Mouse (Mus musculus) gastrocnemius, postnatal 25 days (tissue): ENCODE measurements around the gene Hadhb. TPM values are rescaled to one million over a fixed set of nuclear protein-coding genes. Genes with fewer than 3 reads are reported as not detected.

Experiments
- DNase-seq: peaks from one replicate; pipeline ENCODE4 v3.0.0; 2022
- microRNA-seq, 2 experiments: library from miRNA; unstranded; fragments of <30 nt; microRNA quantifications; one replicate each; pipeline ENCODE4 v1.2.0; 2021; ENCODE audit warnings: borderline replicate concordance in 2 of 2
- total RNA-seq, 2 experiments: library from RNA; stranded (reverse); gene quantifications; 1 replicate in 1 of 2; 2 replicates in 1 of 2; pipeline ENCODE4 v1.2.3; 2021

Hadhb gene
- total RNA-seq, 2 experiments from 2014 or later, result 301 to 366 TPM

DNA sequence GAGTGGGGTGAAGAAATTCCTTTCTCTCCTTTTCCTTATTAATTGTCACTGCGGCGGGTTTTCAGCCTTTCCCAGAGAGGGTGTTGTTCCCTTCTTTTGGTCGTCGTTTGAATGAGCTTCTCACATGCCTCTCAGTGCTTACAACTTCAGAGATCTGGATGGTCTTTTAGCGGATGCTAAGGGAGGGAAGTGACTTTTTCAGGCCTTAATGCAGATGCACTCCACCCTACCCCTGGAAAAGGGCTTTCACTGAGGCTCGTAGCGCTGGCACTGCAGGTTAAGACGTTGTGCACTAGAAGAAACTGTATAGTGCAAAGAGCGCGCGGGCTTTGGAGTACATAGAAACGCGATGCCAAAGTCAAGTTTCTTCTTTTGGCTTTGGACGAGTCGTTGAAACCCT, 78.0 kb downstream of the Hadhb start:
- no peak for DNase-seq

DNA sequence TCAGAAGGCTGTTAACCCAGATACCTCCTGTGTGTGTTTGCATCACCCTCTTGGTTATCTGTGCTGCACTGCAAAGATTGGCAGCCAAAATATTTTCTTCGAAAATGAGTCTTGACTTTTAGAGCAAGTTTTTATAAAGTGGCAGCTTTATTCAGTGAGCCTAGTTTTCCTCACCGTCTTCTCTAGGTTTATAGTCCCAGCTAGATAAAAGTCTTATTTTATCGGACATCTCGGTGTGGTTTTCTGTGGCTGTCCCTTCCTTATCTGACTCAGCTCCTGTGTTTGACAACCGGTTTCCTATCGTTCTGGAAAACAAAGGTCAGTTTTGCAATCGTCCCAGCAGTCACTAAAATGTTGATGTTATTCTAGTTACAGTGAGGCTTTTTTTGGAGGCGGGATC, 78.9 kb downstream of the Hadhb start:
- no peak for DNase-seq

Small RNA genes lying within 50 kb of the gene (microRNA-seq; reads per million reads assigned to microRNA genes)
- 1.5 to 1.6 reads per million in 2 experiments for gene Mir1960

Other genes with a start within 250 kb of the Hadhb start
- gene Il6, start 142.1 kb upstream of the Hadhb start, total RNA-seq, result not detected
- gene Tyms, start 81.6 kb upstream of the Hadhb start, total RNA-seq, result 1 to 10 TPM; 1.8 to 5.1 TPM
- not detected for gene Garem2, start 50.1 kb upstream of the Hadhb start, total RNA-seq
- gene 3110082J24Rik, start 49.2 kb upstream of the Hadhb start, total RNA-seq, result not detected
- 100 to 1,000 TPM; 270 to 342 TPM for gene Hadha, start 86 bp upstream of the Hadhb start, total RNA-seq
- gene Adgrf3, start 50.5 kb downstream of the Hadhb start, total RNA-seq, result not detected
- gene Selenoi, start 77.3 kb downstream of the Hadhb start, total RNA-seq, result 10 to 100 TPM; 10.3 to 13.0 TPM
- not detected for gene Drc1, start 126.1 kb downstream of the Hadhb start, total RNA-seq